In the genomic region with DNA sequence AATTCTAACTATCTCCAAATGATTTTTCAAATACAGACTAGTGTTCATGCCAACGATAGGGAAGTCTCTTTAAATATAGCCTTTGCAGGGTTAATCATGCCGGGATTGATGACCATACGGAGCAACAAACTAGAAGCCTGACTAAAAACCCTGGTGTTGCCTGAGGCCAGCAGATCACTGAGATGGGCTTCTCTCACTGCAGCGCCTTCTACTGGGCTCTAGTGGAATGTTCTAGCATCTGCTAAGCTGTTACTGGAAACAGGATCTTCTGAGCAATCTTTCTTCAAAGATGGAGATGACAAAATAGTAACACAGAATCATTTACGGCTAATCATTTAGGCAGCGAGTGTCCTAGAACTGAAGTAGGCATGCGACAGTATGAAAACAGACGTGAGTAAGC, we compare ENCODE assay signal across 14 mouse cellular contexts.
DNase-seq lines count a peak whose midpoint lies in the region; ATAC-seq lines count a peak whose summit lies in the region.
"Had no signal": no experiment of that assay in that cellular context is flagged by ENCODE, and none has a peak within 500 bp of the region (broad histone marks: within the 10 kb centered on the region; RNA-seq: fewer than 3 reads in every experiment).

No protein-coding gene starts in this region.

- no peak overlapping the region for H3K9ac ChIP-seq in kidney, embryonic 16.5 days (replicated peaks; ENCODE audit: low read length)
- H3K9ac ChIP-seq in neural tube, embryonic 15.5 days (replicated peaks) = no peak overlapping the region
- H3K9ac ChIP-seq: forebrain, embryonic 13.5 days; neural tube, embryonic 12.5 days had no signal

- DNase-seq in embryo, embryonic 10 days (ENCODE audit: low spot score) = peak; percentile 48
- DNase-seq in embryo, embryonic 9.5 days (ENCODE audit: extremely low spot score) = no peak
- DNase-seq in kidney, postnatal 4 days = peak; percentile 23 to 34
- DNase-seq in thymus, postnatal 0 days (ENCODE audit: low spot score) = peak; percentile 11
- DNase-seq in thymus, adult 18-20 months = no peak
- no peak for DNase-seq in natural killer cell, adult 2 months (ENCODE audit: low spot score in 2 of 2)
- DNase-seq: kidney, adult 11 months; right cerebral cortex, postnatal 25 days had no signal

- no peaks in the 10 kb centered on the region for H3K27me3 ChIP-seq in kidney, embryonic 16.5 days (ENCODE audit: insufficient read depth, low read length)
- no peaks in the 10 kb centered on the region for H3K27me3 ChIP-seq in neural tube, embryonic 15.5 days (replicated peaks)
- H3K27me3 ChIP-seq: forebrain, embryonic 13.5 days; neural tube, embryonic 12.5 days had no signal

- H3K36me3 ChIP-seq in kidney, embryonic 16.5 days (ENCODE audit: insufficient read depth, low read length) = no peaks in the 10 kb centered on the region
- H3K36me3 ChIP-seq in neural tube, embryonic 15.5 days = no peaks in the 10 kb centered on the region
- H3K36me3 ChIP-seq: heart, embryonic 10.5 days; neural tube, embryonic 12.5 days had no signal

- no peak for ATAC-seq in kidney, embryonic 16.5 days (ENCODE audit: low FRiP score, low TSS enrichment)
- no peak for ATAC-seq in neural tube, embryonic 15.5 days (ENCODE audit: low FRiP score)
- ATAC-seq: forebrain, embryonic 13.5 days had no signal

- H3K27ac ChIP-seq in kidney, embryonic 16.5 days (ENCODE audit: low read length) = no peak overlapping the region
- no peak overlapping the region for H3K27ac ChIP-seq in neural tube, embryonic 15.5 days (replicated peaks)
- H3K27ac ChIP-seq: forebrain, embryonic 13.5 days; heart, embryonic 10.5 days; macrophage; neural tube, embryonic 12.5 days had no signal

- 73% methylated on average over 8 of the region's 8 CpGs for WGBS in kidney, embryonic 16.5 days
- WGBS in neural tube, embryonic 15.5 days = 74% methylated on average over 8 of the region's 8 CpGs

- H3K4me3 ChIP-seq in kidney, embryonic 16.5 days (ENCODE audit: low read length) = no peak overlapping the region
- no peak overlapping the region for H3K4me3 ChIP-seq in neural tube, embryonic 15.5 days (replicated peaks)
- H3K4me3 ChIP-seq: forebrain, embryonic 13.5 days; heart, embryonic 10.5 days; neural tube, embryonic 12.5 days had no signal

- H3K9me3 ChIP-seq in kidney, embryonic 16.5 days (ENCODE audit: low read length) = no peaks in the 10 kb centered on the region
- no peaks in the 10 kb centered on the region for H3K9me3 ChIP-seq in neural tube, embryonic 15.5 days (replicated peaks)
- H3K9me3 ChIP-seq: forebrain, embryonic 13.5 days; heart, embryonic 10.5 days; neural tube, embryonic 12.5 days had no signal

- H3K4me1 ChIP-seq in kidney, embryonic 16.5 days (ENCODE audit: insufficient read depth, low read length) = peaks cover 23% of the 10 kb centered on the region
- peaks cover 5% of the 10 kb centered on the region; the same call in 1 of the 2 replicates for H3K4me1 ChIP-seq in neural tube, embryonic 15.5 days

- no peak overlapping the region for H3K4me2 ChIP-seq in kidney, embryonic 16.5 days (replicated peaks; ENCODE audit: low read depth, low read length)
- H3K4me2 ChIP-seq in neural tube, embryonic 15.5 days = no peak overlapping the region
- H3K4me2 ChIP-seq: forebrain, embryonic 13.5 days; neural tube, embryonic 12.5 days had no signal

Comparison
In these comparisons a context has a peak if more than half of its experiments do, and no peak if none do; other contexts are left out.
1. DNase-seq: peak in embryo, embryonic 10 days (single experiment), kidney, postnatal 4 days (2 of 2) and thymus, postnatal 0 days (single experiment); none in embryo, embryonic 9.5 days (single experiment), thymus, adult 18-20 months (0 of 2) and natural killer cell, adult 2 months (0 of 2).